Mouse (Mus musculus) bone marrow, adult 2 months (tissue): Measurements from ENCODE around the gene B230104I21Rik. TPM values are rescaled to one million over a fixed set of nuclear protein-coding genes. Genes with fewer than 3 reads are reported as not detected.

Experiments
- H3K27ac ChIP-seq: fragments of 200-500 bp; 2 replicates; pipeline ENCODE4 v1.5.1; 2012; ENCODE audit warnings: low read depth, mild to moderate bottlenecking, control low read depth, inconsistent platforms, low read length; ENCODE audit not compliant: control insufficient read depth, poor library complexity, insufficient read depth
- H3K4me1 ChIP-seq: fragments of 200-500 bp; 2 replicates; pipeline ENCODE4 v1.6.1; 2011; ENCODE audit warnings: low read length; ENCODE audit not compliant: control insufficient read depth, insufficient read depth
- H3K4me3 ChIP-seq: fragments of 200-500 bp; replicated peaks from 2 replicates; pipeline ENCODE3; 2011; ENCODE audit warnings: mild to moderate bottlenecking, low read depth, low read length, control low read depth; ENCODE audit not compliant: control insufficient read depth
- CTCF ChIP-seq: fragments of 200-500 bp; IDR thresholded peaks from 2 replicates; pipeline ENCODE4 v1.5.1; 2011; ENCODE audit warnings: low read length, control low read depth; ENCODE audit not compliant: control insufficient read depth, insufficient read depth
- POLR2A ChIP-seq: fragments of 200-500 bp; IDR thresholded peaks from 2 replicates; pipeline ENCODE4 v1.6.1; 2011; ENCODE audit warnings: low read depth, mild to moderate bottlenecking, control low read depth, low read length, borderline replicate concordance; ENCODE audit not compliant: control insufficient read depth
- WGBS: fragments of 180-500 bp; shearing (Covaris S2); methylation state at CpG from one replicate; pipeline ENCODE4 v1.1.7; 2018; 5-methylcytosine and 5-hydroxymethylcytosine counted together
- polyA plus RNA-seq: library from polyadenylated mRNA; stranded (reverse); fragments of >200 nt; gene quantifications from 2 replicates; pipeline ENCODE4 v1.2.4, GENCODE M21; 2011; ENCODE audit warnings: low replicate concordance; ENCODE audit not compliant: missing spikeins, insufficient read depth, insufficient read length

B230104I21Rik gene
- polyA plus RNA-seq, 1 experiment, result not detected

DNA sequence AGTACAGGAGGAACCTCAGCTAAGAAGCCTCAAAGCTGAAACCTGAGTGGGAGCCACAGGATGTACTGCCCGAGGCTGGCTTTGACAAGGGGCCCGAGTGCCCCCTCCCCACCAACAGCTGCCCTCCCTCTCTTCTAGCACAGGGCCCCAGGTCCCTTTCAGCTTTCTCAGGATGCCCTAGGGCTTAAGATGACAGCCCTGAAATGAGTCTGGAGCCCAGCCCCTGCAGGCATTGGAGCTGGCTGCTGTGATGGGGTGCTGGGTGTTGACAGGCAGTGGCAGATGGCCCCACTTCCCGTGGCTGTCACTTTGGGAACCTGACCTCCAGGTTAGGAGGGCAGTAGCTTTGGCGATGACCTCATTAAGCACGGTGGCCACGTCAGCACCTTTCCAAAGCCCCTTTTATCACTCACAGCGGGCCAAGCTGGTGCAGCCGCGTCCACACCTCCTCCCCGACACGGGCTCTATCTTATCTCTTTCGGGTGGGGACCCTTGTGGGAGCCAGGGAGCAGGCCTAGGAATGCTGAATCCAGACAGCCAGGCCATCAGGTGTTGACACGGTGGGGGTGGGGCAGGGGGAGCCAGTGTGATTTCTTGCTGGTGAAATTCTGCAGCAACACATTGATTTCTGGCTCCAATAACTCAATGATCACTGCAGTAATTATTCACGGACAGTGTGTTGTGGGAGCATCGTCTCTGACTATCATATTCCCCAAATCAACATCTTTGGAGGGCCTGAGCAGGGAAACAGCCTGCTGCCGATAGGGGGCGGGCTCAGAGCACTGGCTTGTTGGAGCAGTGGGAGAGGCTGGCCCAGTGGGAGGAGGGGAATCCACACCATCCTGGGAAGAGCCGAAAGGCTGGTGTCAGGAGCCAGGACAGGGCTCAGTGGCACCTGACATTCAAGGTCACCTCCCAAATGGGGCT lies 57.5 kb downstream of the B230104I21Rik start:
- no peak for TF ChIP-seq CTCF
- no peak for TF ChIP-seq POLR2A
- 66% methylated on average over 18 of the region's 18 CpGs for WGBS
- Histone ChIP-seq H3K4me3 (no peak overlapping the region), H3K4me1 (no peaks in the 10 kb centered on the region), H3K27ac (no peak overlapping the region)

DNA sequence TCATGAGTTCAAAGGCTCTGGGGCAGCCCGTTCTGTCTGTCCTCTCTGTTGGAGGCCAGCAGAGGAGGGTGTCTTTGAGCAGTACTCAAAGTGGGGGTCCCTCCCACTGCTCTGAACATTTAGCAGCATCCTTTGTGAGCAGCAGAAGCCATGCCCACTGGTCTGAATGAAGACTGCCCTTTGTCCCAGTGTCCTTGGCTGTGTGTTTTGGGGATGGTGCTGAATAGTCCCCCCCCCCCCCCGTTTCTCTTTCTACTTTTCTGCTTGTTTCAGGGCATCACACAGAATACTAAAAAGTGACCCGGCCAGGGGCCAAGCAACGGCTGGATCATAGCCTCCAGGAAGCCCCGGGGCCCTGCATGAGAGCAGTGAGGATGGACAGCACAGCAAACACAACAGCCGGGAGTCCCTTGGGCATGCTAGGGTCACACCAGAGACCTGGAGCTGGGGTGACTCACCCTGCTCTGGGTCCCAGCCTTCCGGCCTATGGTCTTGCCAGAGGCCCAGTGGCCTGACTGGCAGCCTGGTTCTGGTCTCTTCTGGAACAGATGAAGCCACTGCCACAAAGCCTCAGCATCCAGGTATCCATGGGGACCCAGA lies 58.3 kb downstream of the B230104I21Rik start:
- Histone ChIP-seq H3K4me1 (no peaks in the 10 kb centered on the region), H3K27ac (no peak overlapping the region), H3K4me3 (no peak overlapping the region)
- 76% methylated on average over 7 of the region's 7 CpGs for WGBS
- TF ChIP-seq POLR2A (no peak), CTCF (no peak)

DNA sequence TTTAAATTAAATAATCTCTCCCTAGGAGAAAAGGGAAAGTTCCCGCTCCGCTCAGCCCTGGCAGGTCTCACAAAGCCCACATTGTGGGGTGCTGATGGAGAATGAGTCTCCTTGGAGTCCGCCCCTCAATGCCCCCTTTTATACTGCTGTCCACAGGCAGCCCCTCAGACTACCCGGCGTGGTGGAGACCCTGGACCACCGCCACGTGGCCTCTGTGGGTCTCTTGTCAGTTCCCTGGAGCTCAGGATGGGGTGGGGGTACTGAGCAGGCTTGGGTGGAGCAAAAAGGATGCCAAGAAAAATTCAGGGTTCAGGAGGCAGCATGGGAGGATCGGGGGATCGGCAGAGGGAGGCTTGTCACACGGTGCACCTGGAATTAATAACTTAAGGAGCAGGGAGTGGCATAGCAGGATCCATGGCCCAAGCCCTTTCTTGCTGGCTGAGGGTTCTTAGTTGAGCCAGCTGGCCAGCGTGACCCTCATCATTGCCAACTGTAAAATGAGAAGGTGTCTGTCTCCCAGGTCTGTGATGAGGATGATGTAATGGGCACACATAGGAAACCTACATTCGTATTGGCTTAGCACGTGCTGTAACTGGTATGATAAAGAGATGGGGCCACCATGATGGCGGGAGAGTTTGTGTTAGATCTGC lies 60.9 kb downstream of the B230104I21Rik start:
- H3K4me3 ChIP-seq, result no peak overlapping the region
- WGBS, result 83% methylated on average over 14 of the region's 14 CpGs
- TF ChIP-seq POLR2A, result no peak
- no peak for TF ChIP-seq CTCF
- no peak overlapping the region for H3K27ac ChIP-seq
- no peaks in the 10 kb centered on the region for H3K4me1 ChIP-seq

Other genes with a start within 250 kb of the B230104I21Rik start
- gene Trp73, start 195.9 kb upstream of the B230104I21Rik start, polyA plus RNA-seq, result not detected in 2 replicates
- gene Wrap73, start 193.8 kb upstream of the B230104I21Rik start, polyA plus RNA-seq, result 7.4 and 9.0 TPM in 2 replicates
- gene Tprgl, start 175.5 kb upstream of the B230104I21Rik start, polyA plus RNA-seq, result 101 and 105 TPM in 2 replicates
- 0.22 TPM in 1 of 2 replicates, not detected in the other for gene Megf6, start 165.4 kb upstream of the B230104I21Rik start, polyA plus RNA-seq
- 1.7 TPM in 1 of 2 replicates, not detected in the other for gene Arhgef16, start 34.5 kb upstream of the B230104I21Rik start, polyA plus RNA-seq